Mouse (Mus musculus): ENCODE results near the gene Fbxl15.

DNA sequence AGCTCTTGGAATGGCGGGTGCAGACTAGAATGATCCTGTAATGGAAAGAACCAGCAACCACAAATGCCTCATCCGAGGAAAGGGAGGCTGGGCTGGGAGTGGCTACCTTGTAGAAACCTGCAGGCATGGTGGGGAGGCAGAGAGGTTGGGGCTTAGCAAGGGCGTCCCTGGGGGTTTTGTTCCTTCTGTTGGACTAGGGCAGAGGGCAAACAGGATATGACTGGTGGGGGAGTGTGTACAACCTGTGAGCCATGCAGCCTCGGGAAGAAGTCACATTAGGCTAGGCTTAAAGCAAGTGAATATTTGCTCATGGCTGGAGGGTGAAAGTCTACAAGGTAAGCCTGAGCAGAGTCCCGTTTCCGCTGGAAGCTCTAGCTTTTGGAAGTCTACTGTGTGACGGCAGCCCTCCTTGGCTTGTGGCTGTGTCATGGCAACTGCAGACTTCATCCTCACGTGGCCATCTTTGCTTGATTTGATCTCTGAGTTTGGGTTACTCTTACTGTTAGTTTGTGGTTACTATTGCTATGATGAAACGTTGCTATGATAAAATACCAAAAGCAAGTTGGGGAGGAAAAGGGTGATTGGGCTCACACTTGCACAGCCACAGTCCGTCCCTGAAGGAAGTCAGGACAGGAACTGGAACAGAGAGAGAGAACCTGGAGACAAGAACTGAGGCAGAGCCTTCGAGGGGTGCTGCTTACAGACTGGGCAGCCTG, 35.5 kb downstream of the Fbxl15 start:
- TF ChIP-seq CTCF (IDR thresholded peaks at IDR 0.05; ENCODE audit: borderline replicate concordance, insufficient read depth, low read depth, low read length) (no peak), POLR2A (IDR thresholded peaks at IDR 0.05; ENCODE audit: borderline replicate concordance, insufficient read depth, low read length) (no peak)
